Mouse (Mus musculus): Measurements from ENCODE around the gene Kcnh2. TPM values are rescaled to one million over a fixed set of nuclear protein-coding genes. Genes with fewer than 3 reads are reported as not detected.

Gene Kcnh2
- total and polyA plus RNA-seq, 3 experiments: 1.8 to 6.8 TPM; not detected in 1

GRCm38 (mm10) chr5:24394165-24394894 is 42.9 kb upstream of the Kcnh2 start (continued):
- TF ChIP-seq ETS1 (IDR thresholded peaks at IDR 0.05; ENCODE audit: low read depth, low read length): peak; percentile 61
- peak; percentile 98 for TF ChIP-seq ZMIZ1 (IDR thresholded peaks at IDR 0.05; ENCODE audit: low read depth, low read length)
- no peak for TF ChIP-seq E2F4 (IDR thresholded peaks at IDR 0.05; ENCODE audit: borderline replicate concordance, low read depth, low read length)
- peak; percentile 97 for TF ChIP-seq POLR2AphosphoS2 (IDR thresholded peaks at IDR 0.05; ENCODE audit: low read length)
- TF ChIP-seq ZC3H11A (IDR thresholded peaks at IDR 0.05; ENCODE audit: low read depth, low read length): no peak
- peak; percentile 78 for TF ChIP-seq SIN3A (IDR thresholded peaks at IDR 0.05; ENCODE audit: low read length)
- peak; percentile 72 for TF ChIP-seq KAT2A (conservative IDR thresholded peaks at IDR 0.05; ENCODE audit: low read depth, low read length)
- no peak for TF ChIP-seq MEF2A (IDR thresholded peaks at IDR 0.05; ENCODE audit: extremely low read depth, insufficient replicate concordance, low read depth, low read length, poor library complexity, severe bottlenecking)
- peak; percentile 95 for TF ChIP-seq TBP (IDR thresholded peaks at IDR 0.05; ENCODE audit: low read depth, low read length)
- no peak for TF ChIP-seq UBTF (IDR thresholded peaks at IDR 0.05; ENCODE audit: borderline replicate concordance, insufficient read depth, low read depth, low read length)
- peak; percentile 49 for TF ChIP-seq TCF12 (IDR thresholded peaks at IDR 0.05; ENCODE audit: low read depth, low read length)
- peak; percentile 93 for TF ChIP-seq HCFC1 (IDR thresholded peaks at IDR 0.05; ENCODE audit: low read depth, low read length)
- 0 out of 2 replicates have a peak, but pooled peaks have one; percentile 9 for TF ChIP-seq CHD1 (IDR thresholded peaks at IDR 0.05; ENCODE audit: low read depth, low read length)
- no peak for TF ChIP-seq USF2 (IDR thresholded peaks at IDR 0.05; ENCODE audit: borderline replicate concordance in 1 of 2, insufficient read depth in 1 of 2, low read depth in 1 of 2, low read length in 2 of 2)
- no peak for TF ChIP-seq GATA1 (IDR thresholded peaks at IDR 0.05; ENCODE audit: low read depth, low read length)
- TF ChIP-seq POLR2AphosphoS5 (IDR thresholded peaks at IDR 0.05; ENCODE audit: borderline replicate concordance, low read depth, low read length): peak; percentile 66; the same call in 1 of the 2 replicates
- TF ChIP-seq TAL1 (IDR thresholded peaks at IDR 0.05; ENCODE audit: low read length): no peak
- peak; percentile 70 for TF ChIP-seq NELFE (IDR thresholded peaks at IDR 0.05; ENCODE audit: low read depth, low read length)

GRCm38 (mm10) chr5:24393392-24393997 is 42.1 kb upstream of the Kcnh2 start, which contains the start of gene Abcb8:
Gene Abcb8, plus strand, starts transcription at chr5:24393663.
- Histone ChIP-seq H3K4me1 (ENCODE audit: control insufficient read depth in 1 of 2, insufficient read depth in 2 of 2, low read length in 2 of 2) (peaks cover 14 to 19% of the 10 kb centered on the region in 2 experiments), H3K9me3 (replicated peaks; ENCODE audit: insufficient read depth, low read length) (no peaks in the 10 kb centered on the region), H3K4me3 (ENCODE audit: control insufficient read depth in 1 of 2, insufficient read depth in 1 of 2, low read depth in 2 of 2, low read length in 2 of 2) (peak within 1 kb of the TSS; percentile 83 to 91), H3K27ac (ENCODE audit: control insufficient read depth, low read depth, low read length) (peak within 1 kb of the TSS; percentile 90), H3K79me2 (ENCODE audit: control insufficient read depth, insufficient read depth, low read length, poor library complexity) (peaks cover 6% of the 10 kb centered on the region), H3K9ac (ENCODE audit: control insufficient read depth, low read depth, low read length, poor library complexity, severe bottlenecking) (peak within 1 kb of the TSS; percentile 85), H3K27me3 (ENCODE audit: control insufficient read depth in 1 of 2, insufficient read depth in 2 of 2, low read length in 2 of 2) (no peaks in the 10 kb centered on the region), H3K36me3 (ENCODE audit: control insufficient read depth in 1 of 2, insufficient read depth in 2 of 2, low read length in 2 of 2) (peaks cover 0 to 18% of the 10 kb centered on the region in 2 experiments; a peak in 3 of 4 replicates)
- peak; percentile 98 for DNase-seq (ENCODE audit: low read depth, low spot score)
- TF ChIP-seq MAZ (IDR thresholded peaks at IDR 0.05; ENCODE audit: low read depth, low read length): peak; percentile 65; the same call in 1 of the 2 replicates
- no peak; the same call in 1 of the 2 replicates for TF ChIP-seq KAT2A (conservative IDR thresholded peaks at IDR 0.05; ENCODE audit: low read depth, low read length)
- no peak; the same call in 1 of the 2 replicates for TF ChIP-seq MAFK (IDR thresholded peaks at IDR 0.05; ENCODE audit: borderline replicate concordance, low read depth, low read length)
- peak; percentile 94 for TF ChIP-seq MYC (IDR thresholded peaks at IDR 0.05; ENCODE audit: low read depth, low read length)
- TF ChIP-seq POLR2AphosphoS2 (IDR thresholded peaks at IDR 0.05; ENCODE audit: low read length): no peak; the same call in 1 of the 2 replicates
- peak; percentile 94 for TF ChIP-seq JUND (IDR thresholded peaks at IDR 0.05; ENCODE audit: low read depth, low read length)
- TF ChIP-seq CHD2 (IDR thresholded peaks at IDR 0.05; ENCODE audit: low read length): peak; percentile 92
- peak; percentile 87 to 99 (median 98) for TF ChIP-seq CTCF (IDR thresholded peaks at IDR 0.05 in 2 of 3, conservative IDR thresholded peaks at IDR 0.05 in 1 of 3; ENCODE audit: control insufficient read depth in 1 of 3, insufficient read depth in 1 of 3, low read depth in 2 of 3, low read length in 3 of 3, poor library complexity in 1 of 3, severe bottlenecking in 1 of 3)
- TF ChIP-seq NELFE (IDR thresholded peaks at IDR 0.05; ENCODE audit: low read depth, low read length): peak; percentile 39; the same call in 1 of the 2 replicates
- TF ChIP-seq ZC3H11A (IDR thresholded peaks at IDR 0.05; ENCODE audit: low read depth, low read length): peak; percentile 71
- TF ChIP-seq BHLHE40 (IDR thresholded peaks at IDR 0.05; ENCODE audit: borderline replicate concordance, low read depth, low read length): peak; percentile 17; the same call in 1 of the 2 replicates
- no peak for TF ChIP-seq TAL1 (IDR thresholded peaks at IDR 0.05; ENCODE audit: low read length)
- peak; percentile 69 for TF ChIP-seq MAX (IDR thresholded peaks at IDR 0.05; ENCODE audit: low read length)
- no peak for TF ChIP-seq ZNF384 (IDR thresholded peaks at IDR 0.05; ENCODE audit: low read depth, low read length)
- TF ChIP-seq TBP (IDR thresholded peaks at IDR 0.05; ENCODE audit: low read depth, low read length): peak; percentile 77
- peak; percentile 92 for TF ChIP-seq SMC3 (IDR thresholded peaks at IDR 0.05; ENCODE audit: low read depth, low read length)
- TF ChIP-seq E2F4 (IDR thresholded peaks at IDR 0.05; ENCODE audit: borderline replicate concordance, low read depth, low read length): no peak
- TF ChIP-seq GATA1 (IDR thresholded peaks at IDR 0.05; ENCODE audit: low read depth, low read length): peak; percentile 27; the same call in 1 of the 2 replicates
- peak; percentile 68 for TF ChIP-seq RAD21 (IDR thresholded peaks at IDR 0.05; ENCODE audit: low read depth, low read length)
- peak; percentile 53 to 60; a peak in 2 of 4 replicates for TF ChIP-seq EP300 (IDR thresholded peaks at IDR 0.05; ENCODE audit: low read depth in 1 of 2, low read length in 2 of 2)
- no peak for TF ChIP-seq ZMIZ1 (IDR thresholded peaks at IDR 0.05; ENCODE audit: low read depth, low read length)
- TF ChIP-seq UBTF (IDR thresholded peaks at IDR 0.05; ENCODE audit: borderline replicate concordance, insufficient read depth, low read depth, low read length): no peak
